Mouse (Mus musculus): Measurements from ENCODE around the gene Inca1. TPM values are rescaled to one million over a fixed set of nuclear protein-coding genes. Genes with fewer than 3 reads are reported as not detected.

Inca1 gene
- total RNA-seq (2023), result not detected

GRCm38 (mm10) chr11:70699722-70700556, at the start of gene Inca1, which contains the start of gene Kif1c:
Inca1 (minus strand) TSS chr11:70700155.
Kif1c (plus strand) TSS chr11:70700548.

GRCm38 (mm10) chr11:70687601-70688199, 12.3 kb downstream of the Inca1 start, which contains the start of gene Camta2:
Camta2 (minus strand) TSS chr11:70688105.

GRCm38 (mm10) chr11:70668771-70669505, 31.0 kb downstream of the Inca1 start, which contains the start of gene Spag7:
Spag7 (minus strand) TSS chr11:70669416.

GRCm38 (mm10) chr11:70656964-70657363, 43.0 kb downstream of the Inca1 start, which contains the start of gene Eno3:
Eno3 (plus strand) TSS chr11:70657202.

GRCm38 (mm10) chr11:70654198-70654922, 45.6 kb downstream of the Inca1 start, which contains the start of gene Pfn1:
Pfn1 (minus strand) TSS chr11:70654644.

GRCm38 (mm10) chr11:70646691-70647650, 53.0 kb downstream of the Inca1 start, which contains the start of the genes Rnf167 and Slc25a11:
Rnf167 (plus strand) TSS chr11:70647235.
Slc25a11 (minus strand) TSS chr11:70647479.

GRCm38 (mm10) chr11:70638714-70639278, 61.2 kb downstream of the Inca1 start, which contains the start of gene Gp1ba:
Gp1ba (plus strand) TSS chr11:70639122.

Other genes starting within 250 kb of the Inca1 start
- gene Med11, start 248.2 kb downstream of the Inca1 start, total RNA-seq (2023), result 10 to 100 TPM; 23.3 to 28.4 TPM
- under 1 TPM; 0.16 to 0.44 TPM for gene Zmynd15, start 240.7 kb downstream of the Inca1 start, total RNA-seq (2023)
- 1 to 10 TPM; 1.5 to 1.9 TPM for gene Cxcl16, start 240.2 kb downstream of the Inca1 start, total RNA-seq (2023)
- not detected for gene Tm4sf5, start 194.9 kb downstream of the Inca1 start, total RNA-seq (2023)
- not detected for gene Vmo1, start 185.5 kb downstream of the Inca1 start, total RNA-seq (2023)
- not detected for gene Gltpd2, start 181.0 kb downstream of the Inca1 start, total RNA-seq (2023)
- gene Psmb6, start 174.8 kb downstream of the Inca1 start, total RNA-seq (2023), result 10 to 100 TPM; 91.6 to 92.5 TPM
- gene Gm40193, start 167.2 kb downstream of the Inca1 start, total RNA-seq (2023), result not detected
- 1 to 10 TPM; 2.3 to 4.0 TPM for gene Pld2, start 160.1 kb downstream of the Inca1 start, total RNA-seq (2023)
- 10 to 100 TPM; 31.6 to 35.9 TPM for gene Mink1, start 137.3 kb downstream of the Inca1 start, total RNA-seq (2023)
- gene 4930544D05Rik, start 84.3 kb downstream of the Inca1 start, total RNA-seq (2023), result not detected
- not detected for gene Chrne, start 80.9 kb downstream of the Inca1 start, total RNA-seq (2023)
- 1 to 10 TPM; 1.1 to 1.3 TPM for gene Gp1ba, start 61.0 kb downstream of the Inca1 start, total RNA-seq (2023)
- 100 to 1,000 TPM; 141 to 154 TPM for gene Rnf167, start 52.9 kb downstream of the Inca1 start, total RNA-seq (2023)
- 10 to 100 TPM; 80.5 to 86.2 TPM for gene Slc25a11, start 52.7 kb downstream of the Inca1 start, total RNA-seq (2023)
- 1,000 to 10,000 TPM; 2,042 to 2,066 TPM for gene Pfn1, start 45.5 kb downstream of the Inca1 start, total RNA-seq (2023)
- 10 to 100 TPM in 1 of 2 experiments, 1 to 10 TPM in 1; 7.2 to 10.3 TPM for gene Eno3, start 43.0 kb downstream of the Inca1 start, total RNA-seq (2023)
- gene Spag7, start 30.7 kb downstream of the Inca1 start, total RNA-seq (2023), result 10 to 100 TPM; 34.2 to 42.2 TPM
- 10 to 100 TPM; 57.3 to 61.5 TPM for gene Camta2, start 12.1 kb downstream of the Inca1 start, total RNA-seq (2023)
- gene Kif1c, start 393 bp upstream of the Inca1 start, total RNA-seq (2023), result 10 to 100 TPM; 26.3 to 33.0 TPM
- gene Zfp3, start 64.1 kb upstream of the Inca1 start, total RNA-seq (2023), result under 1 TPM; 0.77 to 0.89 TPM
- under 1 TPM; 0.44 to 0.53 TPM for gene Scimp, start 112.4 kb upstream of the Inca1 start, total RNA-seq (2023)
- gene Rabep1, start 144.6 kb upstream of the Inca1 start, total RNA-seq (2023), result 10 to 100 TPM; 13.0 to 13.2 TPM

All from neutrophil, adult 59 days (primary cell).